ENCODE assay signal across 26 mouse cellular contexts in the genomic region with DNA sequence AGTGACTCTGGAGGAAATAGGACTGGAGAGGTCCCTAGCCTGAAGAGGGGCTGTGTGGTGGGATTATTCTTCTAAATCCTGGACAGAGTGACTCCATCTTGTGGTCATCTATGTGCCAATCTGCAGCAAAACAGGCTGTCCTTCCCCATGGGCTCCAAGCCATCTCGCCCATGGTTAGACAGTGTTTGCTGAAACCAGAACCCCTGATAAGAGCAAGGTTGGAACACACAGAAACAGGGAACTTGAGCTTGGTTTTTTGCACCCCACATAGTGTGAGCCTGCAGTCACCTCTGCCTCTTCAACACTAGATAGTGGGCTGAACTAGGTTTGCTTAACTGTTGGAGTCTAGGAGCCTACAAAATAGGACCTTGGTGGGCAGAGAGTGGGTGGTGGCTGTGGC. TPM values are rescaled to one million over a fixed set of nuclear protein-coding genes. Genes with fewer than 3 reads are reported as not detected.
DNase-seq lines count a peak whose midpoint lies in the region; ATAC-seq and TF ChIP-seq lines count a peak whose summit lies in the region.
"Had no signal": no experiment of that assay in that cellular context is flagged by ENCODE, and none has a peak within 500 bp of the region (broad histone marks: within the 10 kb centered on the region; RNA-seq: fewer than 3 reads in every experiment).

No protein-coding gene starts in this region.

- H3K27me3 ChIP-seq in stomach, postnatal 0 days (ENCODE audit: control insufficient read depth, insufficient read depth, low read length): no peaks in the 10 kb centered on the region
- H3K27me3 ChIP-seq: CH12.LX; embryonic facial prominence, embryonic 15.5 days; forebrain, embryonic 15.5 days; hindbrain, embryonic 15.5 days had no signal

- H3K9me3 ChIP-seq in stomach, postnatal 0 days (ENCODE audit: control insufficient read depth, low read length): no peaks in the 10 kb centered on the region
- H3K9me3 ChIP-seq: embryonic facial prominence, embryonic 15.5 days; forebrain, embryonic 15.5 days; heart, embryonic 13.5 days; hindbrain, embryonic 15.5 days had no signal

- WGBS in stomach, postnatal 0 days: 69% methylated on average over 1 of the region's 1 CpGs

- no peaks in the 10 kb centered on the region for H3K4me1 ChIP-seq in stomach, postnatal 0 days (replicated peaks; ENCODE audit: control insufficient read depth, insufficient read depth)
- H3K4me1 ChIP-seq: embryonic facial prominence, embryonic 15.5 days; forebrain, embryonic 15.5 days; hindbrain, embryonic 15.5 days had no signal

- TF ChIP-seq EP300 in stomach, postnatal 0 days (optimal IDR thresholded peaks at IDR 0.05): no peak

- H3K36me3 ChIP-seq in stomach, postnatal 0 days (ENCODE audit: control insufficient read depth, insufficient read depth, low read length): no peaks in the 10 kb centered on the region
- H3K36me3 ChIP-seq: embryonic facial prominence, embryonic 15.5 days; forebrain, embryonic 15.5 days; heart, embryonic 13.5 days; hindbrain, embryonic 15.5 days had no signal

- 0 out of 2 replicates have a peak, but pooled peaks have one; percentile 16 for ATAC-seq in megakaryocyte, adult 5-6 weeks (ENCODE audit: poor library complexity, severe bottlenecking)
- ATAC-seq in stomach, postnatal 0 days (ENCODE audit: low FRiP score, low TSS enrichment): peak; percentile 50; the same call in 1 of the 2 replicates
- ATAC-seq: forebrain, embryonic 15.5 days; intestine, embryonic 16.5 days had no signal

- DNase-seq in adrenal gland, adult 2 months: peak; percentile 19
- DNase-seq in adrenal gland, postnatal 4 days (ENCODE audit: low spot score in 2 of 2): no peak
- peak; percentile 8 for DNase-seq in ovary, postnatal 36 days (ENCODE audit: low spot score)
- DNase-seq in ovary, postnatal 10 days (ENCODE audit: low spot score): no peak
- no peak for DNase-seq in stomach, postnatal 0 days (ENCODE audit: low spot score)
- no peak for DNase-seq in left cerebral cortex, postnatal 25 days (ENCODE audit: low spot score in 2 of 2)
- no peak for DNase-seq in spleen, adult 18-20 months
- DNase-seq: cerebellum, adult 18-20 months; cerebellum, adult 9-11 months; cerebellum, postnatal 36 days; gastrocnemius, postnatal 10 days; heart, postnatal 36 days had no signal

- no peak overlapping the region; the same call in 1 of the 2 replicates for H3K27ac ChIP-seq in stomach, postnatal 0 days (replicated peaks)
- H3K27ac ChIP-seq: embryonic facial prominence, embryonic 15.5 days; forebrain, embryonic 15.5 days; heart, embryonic 13.5 days; hindbrain, embryonic 15.5 days had no signal

- no peak for TF ChIP-seq CTCF in stomach, postnatal 0 days (IDR thresholded peaks at IDR 0.05; ENCODE audit: low read depth)

- intact Hi-C loops in left cerebral cortex, postnatal 25 days (cut with DNase I): no loop called here

- H3K9ac ChIP-seq in stomach, postnatal 0 days (ENCODE audit: low read length): no peak overlapping the region
- H3K9ac ChIP-seq: embryonic facial prominence, embryonic 15.5 days; forebrain, embryonic 15.5 days; heart, embryonic 13.5 days; hindbrain, embryonic 15.5 days had no signal

- no peak overlapping the region for H3K4me2 ChIP-seq in stomach, postnatal 0 days (replicated peaks; ENCODE audit: low read depth)
- H3K4me2 ChIP-seq: embryonic facial prominence, embryonic 15.5 days; forebrain, embryonic 15.5 days; heart, embryonic 13.5 days; hindbrain, embryonic 15.5 days had no signal

- H3K4me3 ChIP-seq in stomach, postnatal 0 days (ENCODE audit: low read depth, low read length): no peak overlapping the region
- H3K4me3 ChIP-seq: embryonic facial prominence, embryonic 15.5 days; erythroblast, embryonic 14.5 days; forebrain, embryonic 15.5 days; heart, embryonic 13.5 days; hindbrain, embryonic 15.5 days had no signal

RNA-seq across cellular contexts. Expression of a gene that starts 13.8 kb away (rescaled TPM):
- 1 to 10 TPM; 2.2 to 2.7 TPM for total RNA-seq in adrenal gland, adult 2 months (2021)
- 0.12 and 0.34 TPM in 2 replicates for polyA plus RNA-seq in adrenal gland, adult 2 months (2012; rRNA removed)
- total RNA-seq in adrenal gland, postnatal 4 days (2021): 1 to 10 TPM; 1.8 to 1.9 TPM
- total RNA-seq in megakaryocyte, adult 5-6 weeks (2015): 36.6 and 48.0 TPM in 2 replicates
- 126 and 145 TPM in 2 replicates for total RNA-seq in megakaryocyte, adult 5-6 weeks (2017)
- polyA plus RNA-seq in stomach, postnatal 0 days (2015; fragmentation: Nextera tagmentation; extraction: Ambion mirVana): 0.42 and 0.69 TPM in 2 replicates
- 1 to 10 TPM in 1 of 2 experiments, under 1 TPM in 1; 0.73 to 1.1 TPM for total RNA-seq in left cerebral cortex, postnatal 25 days (2021)
- polyA plus RNA-seq: embryonic facial prominence, embryonic 11.5 days; erythroblast, embryonic 14.5 days; forebrain, embryonic 11.5 days; forebrain, embryonic 15.5 days; hindbrain, embryonic 11.5 days had no signal

RNA-seq across cellular contexts. Expression of a gene that starts 38.1 kb away (rescaled TPM):
- total RNA-seq in adrenal gland, adult 2 months (2021): not detected
- not detected in 2 replicates for polyA plus RNA-seq in adrenal gland, adult 2 months (2012; rRNA removed)
- not detected for total RNA-seq in adrenal gland, postnatal 4 days (2021)
- 0.20 and 0.48 TPM in 2 replicates for total RNA-seq in megakaryocyte, adult 5-6 weeks (2015)
- total RNA-seq in megakaryocyte, adult 5-6 weeks (2017): 1.1 TPM in 1 of 2 replicates, not detected in the other
- 50.6 and 55.3 TPM in 2 replicates for polyA plus RNA-seq in stomach, postnatal 0 days (2015; fragmentation: Nextera tagmentation; extraction: Ambion mirVana)
- total RNA-seq in left cerebral cortex, postnatal 25 days (2021): not detected
- total RNA-seq: adrenal gland, adult 18-20 months; CH12.LX; gastrocnemius, postnatal 10 days; gastrocnemius, postnatal 4 days; heart, postnatal 36 days had no signal
- polyA plus RNA-seq: embryonic facial prominence, embryonic 11.5 days; forebrain, embryonic 11.5 days; forebrain, embryonic 15.5 days; heart, embryonic 13.5 days; heart, postnatal 0 days; hindbrain, embryonic 11.5 days; hindbrain, embryonic 15.5 days had no signal

Comparison
In these comparisons a context has a peak if more than half of its experiments do, and no peak if none do; other contexts are left out.
1. DNase-seq: peak in adrenal gland, adult 2 months (single experiment) and ovary, postnatal 36 days (single experiment); none in adrenal gland, postnatal 4 days (0 of 2), ovary, postnatal 10 days (single experiment), stomach, postnatal 0 days (single experiment), left cerebral cortex, postnatal 25 days (0 of 2) and spleen, adult 18-20 months (0 of 2).
2. RNA of a gene that starts 13.8 kb away (total RNA-seq): 36.6 to 145 TPM in megakaryocyte, adult 5-6 weeks; 2.2 to 2.7 TPM in adrenal gland, adult 2 months, 1.8 to 1.9 TPM in adrenal gland, postnatal 4 days and 0.73 to 1.1 TPM in left cerebral cortex, postnatal 25 days; every median in the first group is over 10 times any median in the second.